Mouse (Mus musculus): ENCODE results near the gene Dctn2. TPM values are rescaled to one million over a fixed set of nuclear protein-coding genes. Genes with fewer than 3 reads are reported as not detected.

Gene Dctn2
- polyA plus RNA-seq, 1 experiment from 2014 or later = 174 TPM

GRCm38 (mm10) chr10:127264336-127264735 lies 1.8 kb upstream of the Dctn2 start:
- ATAC-seq (ENCODE audit: insufficient number of reproducible peaks, insufficient read depth, low FRiP score, low TSS enrichment, low read depth) = no peak
- H3K27me3 ChIP-seq = peaks cover 42% of the 10 kb centered on the region

GRCm38 (mm10) chr10:127264971-127265370 lies 1.2 kb upstream of the Dctn2 start:
- H3K9me3 ChIP-seq = no peaks in the 10 kb centered on the region
- WGBS = 71% methylated on average over 4 of the region's 4 CpGs
- peaks cover 29% of the 10 kb centered on the region for H3K4me1 ChIP-seq (replicated peaks)
- H3K36me3 ChIP-seq = peaks cover 14% of the 10 kb centered on the region
- no peak overlapping the region for H3K9ac ChIP-seq (replicated peaks)
- H3K4me3 ChIP-seq (replicated peaks) = no peak overlapping the region
- ATAC-seq (ENCODE audit: insufficient number of reproducible peaks, insufficient read depth, low FRiP score, low TSS enrichment, low read depth) = no peak
- no peak overlapping the region for H3K27ac ChIP-seq
- no peak overlapping the region for H3K4me2 ChIP-seq
- H3K27me3 ChIP-seq = peaks cover 42% of the 10 kb centered on the region

More at GRCm38 (mm10) chr10:127264336-127264735, 1.8 kb upstream of the Dctn2 start:
- Histone ChIP-seq H3K27ac (no peak overlapping the region), H3K9me3 (no peaks in the 10 kb centered on the region), H3K4me2 (no peak overlapping the region), H3K4me3 (replicated peaks) (no peak overlapping the region), H3K9ac (replicated peaks) (no peak overlapping the region), H3K36me3 (peaks cover 12% of the 10 kb centered on the region), H3K4me1 (replicated peaks) (peaks cover 29% of the 10 kb centered on the region)
- WGBS = 81% methylated on average over 8 of the region's 8 CpGs

GRCm38 (mm10) chr10:127265727-127266111 lies 449 bp upstream of the Dctn2 start:
- peak overlapping the region; percentile 80 for H3K4me2 ChIP-seq
- H3K9me3 ChIP-seq = no peaks in the 10 kb centered on the region
- peaks cover 39% of the 10 kb centered on the region for H3K27me3 ChIP-seq
- H3K9ac ChIP-seq (replicated peaks) = no peak overlapping the region
- H3K36me3 ChIP-seq = peaks cover 21% of the 10 kb centered on the region
- H3K27ac ChIP-seq = no peak overlapping the region
- no peak; the same call in 1 of the 2 replicates for ATAC-seq (ENCODE audit: insufficient number of reproducible peaks, insufficient read depth, low FRiP score, low TSS enrichment, low read depth)
- peaks cover 29% of the 10 kb centered on the region for H3K4me1 ChIP-seq (replicated peaks)
- WGBS = 32% methylated on average over 4 of the region's 4 CpGs
- peak overlapping the region; percentile 95 for H3K4me3 ChIP-seq (replicated peaks)

- Histone ChIP-seq H3K27ac (no peak overlapping the region), H3K9ac (replicated peaks) (peak overlapping the region; percentile 95), H3K4me2 (peak overlapping the region; percentile 80), H3K27me3 (peaks cover 24% of the 10 kb centered on the region), H3K4me1 (replicated peaks) (peaks cover 24% of the 10 kb centered on the region), H3K36me3 (peaks cover 37% of the 10 kb centered on the region), H3K4me3 (replicated peaks) (peak overlapping the region; percentile 95), H3K9me3 (no peaks in the 10 kb centered on the region)
- WGBS = 71% methylated on average over 5 of the region's 5 CpGs
- ATAC-seq (ENCODE audit: insufficient number of reproducible peaks, insufficient read depth, low FRiP score, low TSS enrichment, low read depth) = no peak
Measured at GRCm38 (mm10) chr10:127267318-127267717, 1.1 kb downstream of the Dctn2 start.

- Histone ChIP-seq H3K27ac (no peak overlapping the region), H3K9me3 (no peaks in the 10 kb centered on the region), H3K4me1 (replicated peaks) (peaks cover 15% of the 10 kb centered on the region), H3K4me3 (replicated peaks) (no peak overlapping the region), H3K9ac (replicated peaks) (no peak overlapping the region), H3K36me3 (peaks cover 48% of the 10 kb centered on the region), H3K27me3 (peaks cover 13% of the 10 kb centered on the region), H3K4me2 (no peak overlapping the region)
- ATAC-seq (ENCODE audit: insufficient number of reproducible peaks, insufficient read depth, low FRiP score, low TSS enrichment, low read depth) = no peak
- 85% methylated on average over 5 of the region's 5 CpGs for WGBS
Measured at GRCm38 (mm10) chr10:127268401-127268800, 2.2 kb downstream of the Dctn2 start.

GRCm38 (mm10) chr10:127269036-127269435 lies 2.9 kb downstream of the Dctn2 start:
- Histone ChIP-seq H3K27me3 (peaks cover 9% of the 10 kb centered on the region), H3K36me3 (peaks cover 54% of the 10 kb centered on the region), H3K4me2 (no peak overlapping the region), H3K4me1 (replicated peaks) (peaks cover 15% of the 10 kb centered on the region), H3K27ac (no peak overlapping the region), H3K9ac (replicated peaks) (no peak overlapping the region), H3K4me3 (replicated peaks) (no peak overlapping the region), H3K9me3 (no peaks in the 10 kb centered on the region)
- 82% methylated on average over 12 of the region's 12 CpGs for WGBS
- ATAC-seq (ENCODE audit: insufficient number of reproducible peaks, insufficient read depth, low FRiP score, low TSS enrichment, low read depth) = no peak

- H3K36me3 ChIP-seq = peaks cover 62% of the 10 kb centered on the region
- H3K4me2 ChIP-seq = no peak overlapping the region
- no peaks in the 10 kb centered on the region for H3K9me3 ChIP-seq
- peaks cover under 1% of the 10 kb centered on the region; the same call in 1 of the 2 replicates for H3K27me3 ChIP-seq
- WGBS = 85% methylated on average over 4 of the region's 4 CpGs
- H3K9ac ChIP-seq (replicated peaks) = no peak overlapping the region
- no peak overlapping the region for H3K4me3 ChIP-seq (replicated peaks)
- peaks cover 15% of the 10 kb centered on the region for H3K4me1 ChIP-seq (replicated peaks)
- ATAC-seq (ENCODE audit: insufficient number of reproducible peaks, insufficient read depth, low FRiP score, low TSS enrichment, low read depth) = no peak
- no peak overlapping the region for H3K27ac ChIP-seq
Measured at GRCm38 (mm10) chr10:127269884-127270283, 3.7 kb downstream of the Dctn2 start.

- Histone ChIP-seq H3K4me2 (no peak overlapping the region), H3K4me1 (replicated peaks) (peaks cover 9% of the 10 kb centered on the region), H3K9ac (replicated peaks) (no peak overlapping the region), H3K9me3 (no peaks in the 10 kb centered on the region), H3K36me3 (peaks cover 87% of the 10 kb centered on the region), H3K27me3 (no peaks in the 10 kb centered on the region), H3K4me3 (replicated peaks) (no peak overlapping the region), H3K27ac (no peak overlapping the region)
- no peak for ATAC-seq (ENCODE audit: insufficient number of reproducible peaks, insufficient read depth, low FRiP score, low TSS enrichment, low read depth)
- WGBS = 86% methylated on average over 5 of the region's 5 CpGs
Measured at GRCm38 (mm10) chr10:127272371-127272770, 6.2 kb downstream of the Dctn2 start.

GRCm38 (mm10) chr10:127274261-127275022 lies 8.3 kb downstream of the Dctn2 start:
- H3K9ac ChIP-seq (replicated peaks) = no peak overlapping the region
- no peak for ATAC-seq (ENCODE audit: insufficient number of reproducible peaks, insufficient read depth, low FRiP score, low TSS enrichment, low read depth)
- H3K4me3 ChIP-seq (replicated peaks) = no peak overlapping the region
- 89% methylated on average over 11 of the region's 11 CpGs for WGBS
- H3K4me1 ChIP-seq (replicated peaks) = no peaks in the 10 kb centered on the region
- H3K27me3 ChIP-seq = no peaks in the 10 kb centered on the region
- H3K4me2 ChIP-seq = no peak overlapping the region
- peaks cover 95% of the 10 kb centered on the region for H3K36me3 ChIP-seq
- H3K27ac ChIP-seq = no peak overlapping the region
- no peaks in the 10 kb centered on the region for H3K9me3 ChIP-seq

- no peak overlapping the region for H3K4me3 ChIP-seq (replicated peaks)
- WGBS = 90% methylated on average over 2 of the region's 2 CpGs
Measured at GRCm38 (mm10) chr10:127279730-127280129, 13.6 kb downstream of the Dctn2 start.

GRCm38 (mm10) chr10:127281316-127281715 lies 15.1 kb downstream of the Dctn2 start:
- H3K36me3 ChIP-seq = peaks cover 100% of the 10 kb centered on the region
- WGBS = 90% methylated on average over 8 of the region's 8 CpGs
- H3K4me1 ChIP-seq (replicated peaks) = peaks cover 15% of the 10 kb centered on the region
- no peak overlapping the region for H3K4me3 ChIP-seq (replicated peaks)
- H3K9me3 ChIP-seq = no peaks in the 10 kb centered on the region
- H3K9ac ChIP-seq (replicated peaks) = no peak overlapping the region
- H3K27ac ChIP-seq = no peak overlapping the region
- H3K27me3 ChIP-seq = no peaks in the 10 kb centered on the region
- no peak overlapping the region for H3K4me2 ChIP-seq
- ATAC-seq (ENCODE audit: insufficient number of reproducible peaks, insufficient read depth, low FRiP score, low TSS enrichment, low read depth) = no peak

More at GRCm38 (mm10) chr10:127279730-127280129, 13.6 kb downstream of the Dctn2 start:
- Histone ChIP-seq H3K9ac (replicated peaks) (no peak overlapping the region), H3K36me3 (peaks cover 100% of the 10 kb centered on the region), H3K4me2 (no peak overlapping the region), H3K27me3 (no peaks in the 10 kb centered on the region), H3K27ac (no peak overlapping the region), H3K4me1 (replicated peaks) (no peaks in the 10 kb centered on the region), H3K9me3 (no peaks in the 10 kb centered on the region)
- no peak for ATAC-seq (ENCODE audit: insufficient number of reproducible peaks, insufficient read depth, low FRiP score, low TSS enrichment, low read depth)
